8 mouse cellular contexts compared by ENCODE assay signal in the genomic region with DNA sequence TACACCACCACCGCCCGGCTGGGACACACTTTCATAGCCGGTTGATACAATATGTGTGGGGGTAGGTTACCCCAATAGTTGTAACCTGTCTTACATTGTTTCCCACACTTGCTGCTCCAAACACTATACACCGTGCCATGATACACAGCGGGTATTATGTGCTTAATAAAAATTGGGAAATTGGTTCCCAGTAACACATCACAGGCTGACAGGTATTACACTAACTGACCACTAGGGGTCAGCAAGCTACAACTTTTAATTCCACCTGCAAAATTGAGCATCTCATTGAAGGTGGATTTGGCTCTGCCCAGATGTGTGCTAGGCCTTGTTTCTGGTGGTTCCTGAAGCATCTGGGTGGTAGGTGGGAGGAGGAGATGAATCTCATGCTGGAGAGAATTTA. TPM values are rescaled to one million over a fixed set of nuclear protein-coding genes. Genes with fewer than 3 reads are reported as not detected.
DNase-seq lines count a peak whose midpoint lies in the region; ATAC-seq lines count a peak whose summit lies in the region.

No protein-coding gene starts in this region.

- peak; percentile 50 for DNase-seq in adrenal gland, postnatal 14 days
- no peak for DNase-seq in adrenal gland, adult 18-20 months (ENCODE audit: low spot score in 2 of 2)
- DNase-seq in thymus, postnatal 14 days = peak; percentile 44
- no peak for DNase-seq in thymus, adult 18-20 months
- DNase-seq in forebrain, embryonic 11.5 days (ENCODE audit: low spot score) = peak; percentile 62
- DNase-seq in intestine, embryonic 14.5 days (ENCODE audit: low spot score) = peak; percentile 67
- DNase-seq in midbrain, embryonic 10.5 days (ENCODE audit: low spot score) = peak; percentile 44
- no peak for DNase-seq in testis, postnatal 10 days (ENCODE audit: low spot score)

- WGBS in forebrain, embryonic 11.5 days = 65% methylated on average over 5 of the region's 5 CpGs
- 57% methylated on average over 5 of the region's 5 CpGs for WGBS in intestine, embryonic 14.5 days
- WGBS in midbrain, embryonic 10.5 days = 69% methylated on average over 5 of the region's 5 CpGs

- no peak overlapping the region for H3K9ac ChIP-seq in forebrain, embryonic 11.5 days (ENCODE audit: low read length)
- no peak overlapping the region for H3K9ac ChIP-seq in intestine, embryonic 14.5 days (ENCODE audit: low read length)

- H3K9me3 ChIP-seq in forebrain, embryonic 11.5 days (ENCODE audit: control insufficient read depth, low read length) = no peaks in the 10 kb centered on the region
- H3K9me3 ChIP-seq in intestine, embryonic 14.5 days (ENCODE audit: control insufficient read depth, low read length) = no peaks in the 10 kb centered on the region
- H3K9me3 ChIP-seq in midbrain, embryonic 10.5 days (replicated peaks) = no peaks in the 10 kb centered on the region

- 0 out of 2 replicates have a peak, but pooled peaks have one; percentile 34 for ATAC-seq in forebrain, embryonic 11.5 days (replicated peaks; ENCODE audit: low FRiP score)
- peak; percentile 30; the same call in 1 of the 2 replicates for ATAC-seq in intestine, embryonic 14.5 days (replicated peaks; ENCODE audit: low FRiP score, low TSS enrichment, low read depth)

- 0 out of 2 replicates have a peak, but pooled peaks cover 2% of the 10 kb centered on the region for H3K4me1 ChIP-seq in forebrain, embryonic 11.5 days (replicated peaks; ENCODE audit: control insufficient read depth, insufficient read depth, low read length)
- no peaks in the 10 kb centered on the region for H3K4me1 ChIP-seq in intestine, embryonic 14.5 days (replicated peaks; ENCODE audit: control insufficient read depth, insufficient read depth, low read length)
- H3K4me1 ChIP-seq in midbrain, embryonic 10.5 days = peaks cover 6% of the 10 kb centered on the region

- no peak overlapping the region for H3K27ac ChIP-seq in forebrain, embryonic 11.5 days (ENCODE audit: low read depth, low read length)
- H3K27ac ChIP-seq in intestine, embryonic 14.5 days (ENCODE audit: low read depth) = no peak overlapping the region
- H3K27ac ChIP-seq in midbrain, embryonic 10.5 days (replicated peaks) = no peak overlapping the region

- H3K27me3 ChIP-seq in forebrain, embryonic 11.5 days (ENCODE audit: control insufficient read depth, insufficient read depth, low read length) = no peaks in the 10 kb centered on the region
- H3K27me3 ChIP-seq in intestine, embryonic 14.5 days (replicated peaks; ENCODE audit: control insufficient read depth, insufficient read depth, low read length) = no peaks in the 10 kb centered on the region
- no peaks in the 10 kb centered on the region for H3K27me3 ChIP-seq in midbrain, embryonic 10.5 days (ENCODE audit: low read depth, poor library complexity, severe bottlenecking)

- no peak overlapping the region for H3K4me2 ChIP-seq in forebrain, embryonic 11.5 days (ENCODE audit: low read depth, low read length, severe bottlenecking)
- no peak overlapping the region for H3K4me2 ChIP-seq in intestine, embryonic 14.5 days (ENCODE audit: low read length)

- H3K36me3 ChIP-seq in forebrain, embryonic 11.5 days (ENCODE audit: control insufficient read depth, insufficient read depth, low read length) = no peaks in the 10 kb centered on the region
- no peaks in the 10 kb centered on the region for H3K36me3 ChIP-seq in intestine, embryonic 14.5 days (ENCODE audit: control insufficient read depth, insufficient read depth, low read length)
- H3K36me3 ChIP-seq in midbrain, embryonic 10.5 days = no peaks in the 10 kb centered on the region

- no peak overlapping the region for H3K4me3 ChIP-seq in forebrain, embryonic 11.5 days (ENCODE audit: low read depth, low read length)
- H3K4me3 ChIP-seq in intestine, embryonic 14.5 days (ENCODE audit: low read depth, low read length) = no peak overlapping the region
- H3K4me3 ChIP-seq in midbrain, embryonic 10.5 days = no peak overlapping the region

RNA-seq across cellular contexts. Expression of gene Tor1aip1, which starts 49.5 kb away (rescaled TPM):
- total RNA-seq in adrenal gland, postnatal 14 days (2021) = 99.0 and 101 TPM in 2 replicates
- total RNA-seq in adrenal gland, adult 18-20 months (2021) = 100 to 1,000 TPM; 102 to 127 TPM
- 36.0 and 39.5 TPM in 2 replicates for polyA plus RNA-seq in forebrain, embryonic 11.5 days (2014; fragmentation: Nextera tagmentation; extraction: Ambion mirVana)
- 35.9 and 39.1 TPM in 2 replicates for polyA plus RNA-seq in intestine, embryonic 14.5 days (2014; fragmentation: Nextera tagmentation; extraction: Ambion mirVana)
- 41.3 and 41.5 TPM in 2 replicates for polyA plus RNA-seq in midbrain, embryonic 10.5 days (2016; fragmentation: Nextera tagmentation; extraction: Ambion mirVana)

RNA-seq across cellular contexts. Expression of gene Tor1aip2, which starts 50.6 kb away (rescaled TPM):
- 113 and 124 TPM in 2 replicates for total RNA-seq in adrenal gland, postnatal 14 days (2021)
- 100 to 1,000 TPM; 110 to 165 TPM for total RNA-seq in adrenal gland, adult 18-20 months (2021)
- 112 and 116 TPM in 2 replicates for polyA plus RNA-seq in forebrain, embryonic 11.5 days (2014; fragmentation: Nextera tagmentation; extraction: Ambion mirVana)
- 124 and 136 TPM in 2 replicates for polyA plus RNA-seq in intestine, embryonic 14.5 days (2014; fragmentation: Nextera tagmentation; extraction: Ambion mirVana)
- polyA plus RNA-seq in midbrain, embryonic 10.5 days (2016; fragmentation: Nextera tagmentation; extraction: Ambion mirVana) = 104 and 107 TPM in 2 replicates

Comparison
In these comparisons a context has a peak if more than half of its experiments do, and no peak if none do; other contexts are left out.
1. DNase-seq: peak in adrenal gland, postnatal 14 days (single experiment), thymus, postnatal 14 days (single experiment), forebrain, embryonic 11.5 days (single experiment), intestine, embryonic 14.5 days (single experiment) and midbrain, embryonic 10.5 days (single experiment); none in adrenal gland, adult 18-20 months (0 of 2), thymus, adult 18-20 months (0 of 2) and testis, postnatal 10 days (single experiment).